Mouse (Mus musculus) Patski (cell line): Measurements from ENCODE around the gene Sumo1. TPM values are rescaled to one million over a fixed set of nuclear protein-coding genes. Genes with fewer than 3 reads are reported as not detected.

Experiments used
- ATAC-seq: fragments of 100-300 bp; one replicate; pipeline ENCODE4 v1.8.0; 2021
- CTCF ChIA-PET: fragments of 350-600 bp; sonication (Branson Sonifier 250); formaldehyde crosslinking; loops from one replicate; lab custom pipeline; 2022; ENCODE audit warnings: inconsistent platforms; lab: Charles Lee
- POLR2A ChIA-PET: fragments of 350-600 bp; sonication (Branson Sonifier 250); formaldehyde crosslinking; loops from one replicate; lab custom pipeline; 2022; ENCODE audit warnings: antibody characterized with exemption, inconsistent platforms; lab: Charles Lee
- DNase-seq: peaks from one replicate; pipeline ENCODE4 v3.0.0-alpha.2; 2011; ENCODE audit warnings: low read depth, low spot score
- H3K27me3 ChIP-seq: fragments of 371-371 bp; one replicate; pipeline ENCODE4 v1.5.1; 2021
- CTCF ChIP-seq: fragments of 100-300 bp; IDR thresholded peaks from one replicate; pipeline ENCODE4 v1.5.1; 2021
- in situ Hi-C: fragments of 300-500 bp; cut with MboI; formaldehyde crosslinking; loops from 3 replicates; pipeline ENCODE4 v1.11.1; 2018; ENCODE audit warnings: low pct_unique_long_range_greater_than_20kb, mixed read lengths
- polyA plus RNA-seq: library from polyadenylated mRNA; unstranded; gene quantifications from one replicate; pipeline ENCODE4 v1.2.3, GENCODE M21; 2021

The Sumo1 gene
- polyA plus RNA-seq, 1 experiment from 2014 or later: 173 TPM

- CTCF ChIA-PET: interaction anchor here (0.7 kb wide), 1 partner anchor 20 kb away, joined by 3 read pairs; no protein-coding TSS in a partner anchor
- POLR2A ChIA-PET: no interaction called here
- in situ Hi-C loops: no loop called here
- no peaks in the 10 kb centered on the region for H3K27me3 ChIP-seq
- no peak for DNase-seq
- TF ChIP-seq CTCF: no peak
- no peak for ATAC-seq
These were observed 104.8 kb downstream of the Sumo1 start for GRCm38 (mm10) chr1:59565804-59566203.

GRCm38 (mm10) chr1:59563581-59563980, 107.1 kb downstream of the Sumo1 start:
- in situ Hi-C loops: no loop called here
- no peak for DNase-seq
- H3K27me3 ChIP-seq: no peaks in the 10 kb centered on the region
- CTCF ChIA-PET: no interaction called here
- ATAC-seq: no peak
- POLR2A ChIA-PET: no interaction called here
- TF ChIP-seq CTCF: no peak

- ATAC-seq: no peak
- TF ChIP-seq CTCF: no peak
- ChIA-PET CTCF (no interaction called here), POLR2A (no interaction called here)
- no peaks in the 10 kb centered on the region for H3K27me3 ChIP-seq
- in situ Hi-C loops: no loop called here
- DNase-seq: no peak
These were observed 116.9 kb downstream of the Sumo1 start for GRCm38 (mm10) chr1:59553708-59554107.

GRCm38 (mm10) chr1:59550996-59551395, 119.6 kb downstream of the Sumo1 start:
- DNase-seq (no peak), ATAC-seq (no peak)
- POLR2A ChIA-PET: no interaction called here
- no peak for TF ChIP-seq CTCF
- CTCF ChIA-PET: no interaction called here
- no peaks in the 10 kb centered on the region for H3K27me3 ChIP-seq
- in situ Hi-C loops: no loop called here

- in situ Hi-C loops: no loop called here
- TF ChIP-seq CTCF: no peak
- no peaks in the 10 kb centered on the region for H3K27me3 ChIP-seq
- POLR2A ChIA-PET: interaction anchor here (0.7 kb wide), 1 partner anchor 11 kb away, joined by 4 read pairs; no protein-coding TSS in a partner anchor
- CTCF ChIA-PET: no interaction called here
- ATAC-seq: no peak
- no peak for DNase-seq
These were observed 120.4 kb downstream of the Sumo1 start for GRCm38 (mm10) chr1:59550227-59550626.

GRCm38 (mm10) chr1:59549036-59549675, 121.5 kb downstream of the Sumo1 start:
- no peaks in the 10 kb centered on the region for H3K27me3 ChIP-seq
- in situ Hi-C loops: no loop called here
- no peak for TF ChIP-seq CTCF
- ChIA-PET CTCF (no interaction called here), POLR2A (no interaction called here)
- ATAC-seq (no peak), DNase-seq (no peak)

GRCm38 (mm10) chr1:59548486-59548885, 122.1 kb downstream of the Sumo1 start:
- CTCF ChIA-PET: no interaction called here
- in situ Hi-C loops: no loop called here
- no peak for ATAC-seq

GRCm38 (mm10) chr1:59543911-59544310, 126.7 kb downstream of the Sumo1 start:
- ATAC-seq (no peak), DNase-seq (no peak)
- TF ChIP-seq CTCF: no peak
- ChIA-PET POLR2A (no interaction called here), CTCF (no interaction called here)
- in situ Hi-C loops: no loop called here
- no peaks in the 10 kb centered on the region for H3K27me3 ChIP-seq

More at GRCm38 (mm10) chr1:59548486-59548885, 122.1 kb downstream of the Sumo1 start:
- no peaks in the 10 kb centered on the region for H3K27me3 ChIP-seq
- DNase-seq: no peak
- POLR2A ChIA-PET: interaction anchor here (0.6 kb wide), 1 partner anchor 214 kb away, joined by 3 read pairs; no protein-coding TSS in a partner anchor
- TF ChIP-seq CTCF: no peak

- ChIA-PET CTCF (interaction anchor here (0.5 kb wide), 1 partner anchor 151 kb away, joined by 3 read pairs; no protein-coding TSS in a partner anchor), POLR2A (no interaction called here)
- DNase-seq (no peak), ATAC-seq (no peak)
- in situ Hi-C loops: no loop called here
- no peak for TF ChIP-seq CTCF
- no peaks in the 10 kb centered on the region for H3K27me3 ChIP-seq
These were observed 128.4 kb downstream of the Sumo1 start for GRCm38 (mm10) chr1:59542231-59542630.

GRCm38 (mm10) chr1:59541271-59542020, 129.2 kb downstream of the Sumo1 start:
- ATAC-seq (no peak), DNase-seq (no peak)
- TF ChIP-seq CTCF: no peak
- in situ Hi-C loops: no loop called here
- no peaks in the 10 kb centered on the region for H3K27me3 ChIP-seq
- CTCF ChIA-PET: interaction anchor here (0.5 kb wide), 1 partner anchor 150 kb away, joined by 3 read pairs; no protein-coding TSS in a partner anchor
- POLR2A ChIA-PET: interaction anchor here (0.6 kb wide), 1 partner anchor 1430 kb away, joined by 3 read pairs; no protein-coding TSS in a partner anchor
